Mouse (Mus musculus): ENCODE data around the gene Tmem88b. TPM values are rescaled to one million over a fixed set of nuclear protein-coding genes. Genes with fewer than 3 reads are reported as not detected.

The Tmem88b gene
- 0.54 and 0.81 TPM in 2 replicates for polyA plus RNA-seq (2014; fragmentation: Nextera tagmentation; extraction: Ambion mirVana)

- Histone ChIP-seq H3K27ac (ENCODE audit: low read length) (no peak within 1 kb of the TSS), H3K4me2 (replicated peaks; ENCODE audit: low read depth, low read length) (peak within 1 kb of the TSS; percentile 62), H3K9me3 (ENCODE audit: control insufficient read depth, low read depth, low read length) (no peaks in the 10 kb centered on the region), H3K27me3 (ENCODE audit: control insufficient read depth, insufficient read depth, low read length) (no peaks in the 10 kb centered on the region), H3K4me3 (ENCODE audit: low read depth, low read length) (peak within 1 kb of the TSS; percentile 58; the same call in 1 of the 2 replicates), H3K36me3 (ENCODE audit: control insufficient read depth, insufficient read depth, low read length) (no peaks in the 10 kb centered on the region), H3K4me1 (ENCODE audit: control insufficient read depth, insufficient read depth, low read length) (peaks cover 6% of the 10 kb centered on the region; the same call in 1 of the 2 replicates), H3K9ac (replicated peaks; ENCODE audit: low read depth, low read length) (no peak within 1 kb of the TSS)
- WGBS: 61% methylated on average over 5 of the region's 5 CpGs
- ATAC-seq (ENCODE audit: insufficient number of reproducible peaks, insufficient read depth, low FRiP score, low read depth): no peak
These were observed at the start of gene Tmem88b for GRCm38 (mm10) chr4:155785819-155786218. Gene Tmem88b (minus strand): TSS chr4:155785874.

- Histone ChIP-seq H3K9me3 (ENCODE audit: control insufficient read depth, low read depth, low read length) (no peaks in the 10 kb centered on the region), H3K9ac (replicated peaks; ENCODE audit: low read depth, low read length) (no peak overlapping the region), H3K4me3 (ENCODE audit: low read depth, low read length) (no peak overlapping the region), H3K27me3 (ENCODE audit: control insufficient read depth, insufficient read depth, low read length) (no peaks in the 10 kb centered on the region), H3K4me2 (replicated peaks; ENCODE audit: low read depth, low read length) (no peak overlapping the region), H3K36me3 (ENCODE audit: control insufficient read depth, insufficient read depth, low read length) (peaks cover 5% of the 10 kb centered on the region), H3K4me1 (ENCODE audit: control insufficient read depth, insufficient read depth, low read length) (peaks cover 31% of the 10 kb centered on the region), H3K27ac (ENCODE audit: low read length) (peak overlapping the region; percentile 12)
- 23% methylated on average over 2 of the region's 2 CpGs for WGBS
- ATAC-seq (ENCODE audit: insufficient number of reproducible peaks, insufficient read depth, low FRiP score, low read depth): no peak
These were observed 48.2 kb upstream of the Tmem88b start for GRCm38 (mm10) chr4:155833836-155834235.

GRCm38 (mm10) chr4:155833234-155833633 is 47.6 kb upstream of the Tmem88b start:
- no peak for ATAC-seq (ENCODE audit: insufficient number of reproducible peaks, insufficient read depth, low FRiP score, low read depth)
- Histone ChIP-seq H3K4me1 (ENCODE audit: control insufficient read depth, insufficient read depth, low read length) (peaks cover 29% of the 10 kb centered on the region), H3K4me2 (replicated peaks; ENCODE audit: low read depth, low read length) (no peak overlapping the region), H3K9me3 (ENCODE audit: control insufficient read depth, low read depth, low read length) (no peaks in the 10 kb centered on the region), H3K27ac (ENCODE audit: low read length) (no peak overlapping the region), H3K36me3 (ENCODE audit: control insufficient read depth, insufficient read depth, low read length) (peaks cover 5% of the 10 kb centered on the region), H3K9ac (replicated peaks; ENCODE audit: low read depth, low read length) (no peak overlapping the region), H3K4me3 (ENCODE audit: low read depth, low read length) (no peak overlapping the region), H3K27me3 (ENCODE audit: control insufficient read depth, insufficient read depth, low read length) (no peaks in the 10 kb centered on the region)
- 85% methylated on average over 4 of the region's 4 CpGs for WGBS

DNA sequence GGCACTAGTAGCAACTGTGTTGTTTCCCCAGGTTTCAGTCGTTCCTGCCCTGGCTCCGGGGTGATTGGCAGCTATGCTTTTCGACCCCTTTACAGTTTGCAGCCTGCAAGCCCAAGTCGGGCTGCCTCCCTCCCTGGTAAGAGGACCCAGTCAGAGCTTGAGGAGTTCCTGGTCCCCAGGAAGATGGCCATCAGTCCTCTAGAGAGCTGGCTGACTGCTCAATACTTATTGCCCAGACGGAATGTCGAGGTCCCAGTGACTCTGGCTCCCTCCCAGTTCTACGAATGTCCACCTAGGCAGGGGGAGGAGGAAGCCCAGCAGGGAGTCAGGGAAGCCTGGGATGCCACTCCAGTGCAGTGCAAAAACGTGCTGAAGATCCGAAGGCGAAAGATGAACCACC is 46.6 kb upstream of the Tmem88b start:
- Histone ChIP-seq H3K9ac (replicated peaks; ENCODE audit: low read depth, low read length) (peak overlapping the region; percentile 72), H3K27ac (ENCODE audit: low read length) (peak overlapping the region; percentile 87), H3K4me1 (ENCODE audit: control insufficient read depth, insufficient read depth, low read length) (peaks cover 24% of the 10 kb centered on the region), H3K9me3 (ENCODE audit: control insufficient read depth, low read depth, low read length) (no peaks in the 10 kb centered on the region), H3K4me3 (ENCODE audit: low read depth, low read length) (peak overlapping the region; percentile 77), H3K4me2 (replicated peaks; ENCODE audit: low read depth, low read length) (peak overlapping the region; percentile 97), H3K36me3 (ENCODE audit: control insufficient read depth, insufficient read depth, low read length) (peaks cover 9% of the 10 kb centered on the region), H3K27me3 (ENCODE audit: control insufficient read depth, insufficient read depth, low read length) (no peaks in the 10 kb centered on the region)
- no peak for ATAC-seq (ENCODE audit: insufficient number of reproducible peaks, insufficient read depth, low FRiP score, low read depth)
- 56% methylated on average over 10 of the region's 10 CpGs for WGBS

GRCm38 (mm10) chr4:155831831-155832230 is 46.2 kb upstream of the Tmem88b start:
- Histone ChIP-seq H3K9ac (replicated peaks; ENCODE audit: low read depth, low read length) (peak overlapping the region; percentile 72), H3K4me3 (ENCODE audit: low read depth, low read length) (peak overlapping the region; percentile 77), H3K4me1 (ENCODE audit: control insufficient read depth, insufficient read depth, low read length) (peaks cover 24% of the 10 kb centered on the region), H3K27ac (ENCODE audit: low read length) (peak overlapping the region; percentile 87), H3K4me2 (replicated peaks; ENCODE audit: low read depth, low read length) (peak overlapping the region; percentile 97), H3K27me3 (ENCODE audit: control insufficient read depth, insufficient read depth, low read length) (no peaks in the 10 kb centered on the region), H3K9me3 (ENCODE audit: control insufficient read depth, low read depth, low read length) (no peaks in the 10 kb centered on the region), H3K36me3 (ENCODE audit: control insufficient read depth, insufficient read depth, low read length) (peaks cover 14% of the 10 kb centered on the region)
- 1% methylated on average over 25 of the region's 25 CpGs for WGBS
- peak; percentile 1; the same call in 1 of the 2 replicates for ATAC-seq (ENCODE audit: insufficient number of reproducible peaks, insufficient read depth, low FRiP score, low read depth)

DNA sequence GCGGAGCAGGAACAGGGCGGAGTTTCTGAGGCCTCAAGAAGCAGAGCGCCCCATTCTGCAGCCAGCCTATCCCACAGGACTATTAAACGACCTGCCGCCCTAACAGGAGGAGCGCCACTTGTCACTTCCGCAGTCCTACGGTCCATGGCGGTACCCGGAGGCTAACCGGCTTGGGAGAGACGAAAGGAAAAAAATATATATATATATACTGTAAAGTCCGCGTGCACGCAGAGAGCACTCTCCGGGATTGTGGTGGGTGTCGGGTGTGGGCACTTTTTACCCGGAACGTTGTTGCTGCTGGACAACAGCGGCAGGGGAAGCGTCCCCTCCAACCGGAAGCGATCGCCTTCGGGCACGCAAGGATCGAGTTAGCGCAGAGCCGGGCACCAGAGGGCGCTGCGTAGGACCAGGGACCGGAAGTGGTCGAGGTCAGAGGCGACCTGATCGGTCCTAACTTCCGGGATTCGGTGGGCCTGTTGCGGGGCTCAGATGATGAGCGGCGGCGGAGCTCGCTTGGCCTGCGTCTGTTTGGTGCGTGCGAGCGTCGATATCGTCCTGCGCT is 45.6 kb upstream of the Tmem88b start, which contains the start of gene Aurkaip1:
Gene Aurkaip1 (plus strand): TSS at position 68 of the 562 bp plus-strand sequence.
- Histone ChIP-seq H3K4me3 (ENCODE audit: low read depth, low read length) (peak within 1 kb of the TSS; percentile 77), H3K27me3 (ENCODE audit: control insufficient read depth, insufficient read depth, low read length) (no peaks in the 10 kb centered on the region), H3K36me3 (ENCODE audit: control insufficient read depth, insufficient read depth, low read length) (peaks cover 15% of the 10 kb centered on the region), H3K4me1 (ENCODE audit: control insufficient read depth, insufficient read depth, low read length) (peaks cover 24% of the 10 kb centered on the region), H3K27ac (ENCODE audit: low read length) (peak within 1 kb of the TSS; percentile 87), H3K9me3 (ENCODE audit: control insufficient read depth, low read depth, low read length) (no peaks in the 10 kb centered on the region), H3K4me2 (replicated peaks; ENCODE audit: low read depth, low read length) (peak within 1 kb of the TSS; percentile 97), H3K9ac (replicated peaks; ENCODE audit: low read depth, low read length) (peak within 1 kb of the TSS; percentile 72)
- peak; percentile 96 for ATAC-seq (ENCODE audit: insufficient number of reproducible peaks, insufficient read depth, low FRiP score, low read depth)
- WGBS: under 1% methylated on average over 49 of the region's 49 CpGs

DNA sequence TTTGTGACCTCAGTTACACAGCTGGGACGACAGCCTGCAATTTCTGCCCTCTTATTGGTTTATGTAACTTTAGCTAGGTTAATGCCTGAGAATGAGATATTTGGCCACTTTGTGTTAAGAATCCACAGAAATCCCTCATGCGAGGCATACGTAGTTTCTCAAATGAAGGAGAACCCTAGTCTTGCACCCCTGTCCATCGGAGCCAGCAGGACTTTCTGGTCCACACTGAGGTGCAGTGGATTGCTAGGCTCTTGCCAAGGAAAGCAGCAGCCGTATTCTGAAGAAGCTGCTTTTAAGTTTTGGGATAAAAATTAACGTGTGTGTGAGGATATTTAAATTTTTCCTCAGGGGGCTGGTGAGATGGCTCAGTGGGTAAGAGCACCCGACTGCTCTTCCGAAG is 44.9 kb upstream of the Tmem88b start:
- ATAC-seq (ENCODE audit: insufficient number of reproducible peaks, insufficient read depth, low FRiP score, low read depth): no peak
- peak overlapping the region; percentile 77 for H3K4me3 ChIP-seq (ENCODE audit: low read depth, low read length)
- peaks cover 24% of the 10 kb centered on the region for H3K4me1 ChIP-seq (ENCODE audit: control insufficient read depth, insufficient read depth, low read length)
- H3K36me3 ChIP-seq (ENCODE audit: control insufficient read depth, insufficient read depth, low read length): peaks cover 16% of the 10 kb centered on the region
- peak overlapping the region; percentile 33; the same call in 1 of the 2 replicates for H3K27ac ChIP-seq (ENCODE audit: low read length)
- peak overlapping the region; percentile 27 for H3K4me2 ChIP-seq (replicated peaks; ENCODE audit: low read depth, low read length)
- no peaks in the 10 kb centered on the region for H3K27me3 ChIP-seq (ENCODE audit: control insufficient read depth, insufficient read depth, low read length)
- no peaks in the 10 kb centered on the region for H3K9me3 ChIP-seq (ENCODE audit: control insufficient read depth, low read depth, low read length)
- 57% methylated on average over 8 of the region's 8 CpGs for WGBS
- H3K9ac ChIP-seq (replicated peaks; ENCODE audit: low read depth, low read length): no peak overlapping the region

GRCm38 (mm10) chr4:155829866-155830265 is 44.2 kb upstream of the Tmem88b start:
- no peak for ATAC-seq (ENCODE audit: insufficient number of reproducible peaks, insufficient read depth, low FRiP score, low read depth)
- Histone ChIP-seq H3K27me3 (ENCODE audit: control insufficient read depth, insufficient read depth, low read length) (no peaks in the 10 kb centered on the region), H3K9me3 (ENCODE audit: control insufficient read depth, low read depth, low read length) (no peaks in the 10 kb centered on the region), H3K36me3 (ENCODE audit: control insufficient read depth, insufficient read depth, low read length) (peaks cover 24% of the 10 kb centered on the region), H3K9ac (replicated peaks; ENCODE audit: low read depth, low read length) (no peak overlapping the region), H3K27ac (ENCODE audit: low read length) (no peak overlapping the region), H3K4me2 (replicated peaks; ENCODE audit: low read depth, low read length) (no peak overlapping the region), H3K4me1 (ENCODE audit: control insufficient read depth, insufficient read depth, low read length) (peaks cover 24% of the 10 kb centered on the region), H3K4me3 (ENCODE audit: low read depth, low read length) (no peak overlapping the region)
- 89% methylated on average over 4 of the region's 4 CpGs for WGBS

GRCm38 (mm10) chr4:155823443-155823842 is 37.8 kb upstream of the Tmem88b start:
- no peak overlapping the region for H3K9ac ChIP-seq (replicated peaks; ENCODE audit: low read depth, low read length)
- H3K4me2 ChIP-seq (replicated peaks; ENCODE audit: low read depth, low read length): no peak overlapping the region
- no peak overlapping the region for H3K4me3 ChIP-seq (ENCODE audit: low read depth, low read length)
- no peaks in the 10 kb centered on the region for H3K4me1 ChIP-seq (ENCODE audit: control insufficient read depth, insufficient read depth, low read length)
- H3K36me3 ChIP-seq (ENCODE audit: control insufficient read depth, insufficient read depth, low read length): peaks cover 81% of the 10 kb centered on the region
- no peaks in the 10 kb centered on the region for H3K27me3 ChIP-seq (ENCODE audit: control insufficient read depth, insufficient read depth, low read length)
- H3K9me3 ChIP-seq (ENCODE audit: control insufficient read depth, low read depth, low read length): no peaks in the 10 kb centered on the region
- no peak for ATAC-seq (ENCODE audit: insufficient number of reproducible peaks, insufficient read depth, low FRiP score, low read depth)
- WGBS: 94% methylated on average over 16 of the region's 16 CpGs
- no peak overlapping the region for H3K27ac ChIP-seq (ENCODE audit: low read length)

Data from stomach, embryonic 14.5 days (tissue).